Mouse (Mus musculus): ENCODE measurements around the gene Xylt1. TPM values are rescaled to one million over a fixed set of nuclear protein-coding genes. Genes with fewer than 3 reads are reported as not detected.

Xylt1 gene
- polyA plus RNA-seq, 1 experiment from 2014 or later = 1.1 TPM

DNA sequence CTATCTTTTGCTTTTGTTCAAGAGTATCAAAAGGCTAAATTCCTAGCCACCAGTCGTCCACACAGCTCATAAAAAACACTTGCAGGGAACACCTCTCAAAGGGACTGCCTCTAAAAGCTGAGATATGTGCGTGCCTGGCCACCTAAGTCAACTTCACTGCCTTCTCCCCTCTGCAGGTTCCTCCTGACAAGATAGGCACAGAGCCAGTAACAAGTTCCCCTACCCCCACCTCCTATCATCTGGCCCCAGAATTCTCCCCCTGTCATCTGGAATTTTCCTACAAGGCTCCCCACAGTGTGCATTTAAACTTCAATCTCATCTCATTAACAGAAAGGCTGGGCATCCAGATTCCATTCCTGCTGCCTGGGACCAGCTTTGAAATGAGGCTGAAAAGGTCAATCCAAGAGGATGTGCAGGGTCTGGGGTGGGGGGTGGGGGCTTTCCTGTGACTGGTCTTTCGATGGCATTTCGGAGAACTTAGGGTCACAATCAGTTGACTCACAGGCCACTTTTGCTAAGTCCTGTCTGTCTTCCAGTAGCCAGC lies 141.4 kb downstream of the Xylt1 start:
- Histone ChIP-seq H3K9ac (ENCODE audit: low read length) (no peak overlapping the region), H3K36me3 (ENCODE audit: control insufficient read depth, insufficient read depth) (no peaks in the 10 kb centered on the region), H3K4me3 (ENCODE audit: low read length) (no peak overlapping the region), H3K9me3 (replicated peaks; ENCODE audit: control insufficient read depth, low read length) (peaks cover 5% of the 10 kb centered on the region), H3K4me2 (ENCODE audit: low read depth, low read length) (no peak overlapping the region), H3K4me1 (ENCODE audit: control insufficient read depth, insufficient read depth, low read length) (peaks cover 11% of the 10 kb centered on the region), H3K27ac (ENCODE audit: low read length) (no peak overlapping the region), H3K27me3 (ENCODE audit: control insufficient read depth, insufficient read depth, low read length) (no peaks in the 10 kb centered on the region)
- no peak for ATAC-seq (replicated peaks; ENCODE audit: extremely low read depth, insufficient read depth, low FRiP score)
- WGBS = 38% methylated on average over 4 of the region's 4 CpGs

- 47% methylated on average over 7 of the region's 7 CpGs for WGBS
Measured at GRCm38 (mm10) chr7:117524430-117525214, 143.8 kb downstream of the Xylt1 start.

GRCm38 (mm10) chr7:117525678-117526077 lies 144.9 kb downstream of the Xylt1 start:
- H3K4me1 ChIP-seq (ENCODE audit: control insufficient read depth, insufficient read depth, low read length) = peaks cover 11% of the 10 kb centered on the region
- H3K27ac ChIP-seq (ENCODE audit: low read length) = no peak overlapping the region
- ATAC-seq (replicated peaks; ENCODE audit: extremely low read depth, insufficient read depth, low FRiP score) = no peak

More at GRCm38 (mm10) chr7:117524430-117525214, 143.8 kb downstream of the Xylt1 start:
- no peak for ATAC-seq (replicated peaks; ENCODE audit: extremely low read depth, insufficient read depth, low FRiP score)
- Histone ChIP-seq H3K36me3 (ENCODE audit: control insufficient read depth, insufficient read depth) (no peaks in the 10 kb centered on the region), H3K27me3 (ENCODE audit: control insufficient read depth, insufficient read depth, low read length) (no peaks in the 10 kb centered on the region), H3K27ac (ENCODE audit: low read length) (no peak overlapping the region), H3K4me3 (ENCODE audit: low read length) (no peak overlapping the region), H3K9me3 (replicated peaks; ENCODE audit: control insufficient read depth, low read length) (peaks cover 5% of the 10 kb centered on the region), H3K9ac (ENCODE audit: low read length) (no peak overlapping the region), H3K4me2 (ENCODE audit: low read depth, low read length) (no peak overlapping the region), H3K4me1 (ENCODE audit: control insufficient read depth, insufficient read depth, low read length) (peaks cover 11% of the 10 kb centered on the region)

DNA sequence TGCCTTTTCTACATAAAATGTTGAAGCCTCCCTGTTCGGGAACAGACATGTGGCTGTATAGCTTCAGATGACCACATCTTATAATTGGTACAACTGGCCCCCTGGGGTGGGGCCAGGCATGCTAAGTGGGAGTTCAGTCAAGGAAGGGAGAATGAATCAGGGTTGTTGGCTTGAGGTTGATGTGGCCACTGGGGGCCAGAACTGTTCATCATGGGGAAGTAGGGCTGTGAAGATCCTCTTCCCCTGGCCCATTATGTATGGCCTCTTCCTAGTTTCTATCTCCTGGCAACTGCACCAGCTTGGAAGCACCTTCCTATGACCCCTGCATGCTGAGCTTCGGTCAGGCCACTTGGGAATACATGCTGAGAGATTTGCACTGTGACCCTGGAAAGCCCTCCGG lies 145.8 kb downstream of the Xylt1 start:
- Histone ChIP-seq H3K4me2 (ENCODE audit: low read depth, low read length) (no peak overlapping the region), H3K27ac (ENCODE audit: low read length) (no peak overlapping the region), H3K4me1 (ENCODE audit: control insufficient read depth, insufficient read depth, low read length) (peaks cover 11% of the 10 kb centered on the region), H3K4me3 (ENCODE audit: low read length) (no peak overlapping the region), H3K36me3 (ENCODE audit: control insufficient read depth, insufficient read depth) (no peaks in the 10 kb centered on the region), H3K27me3 (ENCODE audit: control insufficient read depth, insufficient read depth, low read length) (no peaks in the 10 kb centered on the region), H3K9ac (ENCODE audit: low read length) (no peak overlapping the region), H3K9me3 (replicated peaks; ENCODE audit: control insufficient read depth, low read length) (no peaks in the 10 kb centered on the region)
- 86% methylated on average over 3 of the region's 3 CpGs for WGBS
- ATAC-seq (replicated peaks; ENCODE audit: extremely low read depth, insufficient read depth, low FRiP score) = no peak

More at GRCm38 (mm10) chr7:117525678-117526077, 144.9 kb downstream of the Xylt1 start:
- 63% methylated on average over 5 of the region's 5 CpGs for WGBS
- Histone ChIP-seq H3K4me2 (ENCODE audit: low read depth, low read length) (no peak overlapping the region), H3K4me3 (ENCODE audit: low read length) (no peak overlapping the region), H3K36me3 (ENCODE audit: control insufficient read depth, insufficient read depth) (no peaks in the 10 kb centered on the region), H3K27me3 (ENCODE audit: control insufficient read depth, insufficient read depth, low read length) (no peaks in the 10 kb centered on the region), H3K9ac (ENCODE audit: low read length) (no peak overlapping the region), H3K9me3 (replicated peaks; ENCODE audit: control insufficient read depth, low read length) (peaks cover 5% of the 10 kb centered on the region)

GRCm38 (mm10) chr7:117529787-117530655 lies 149.2 kb downstream of the Xylt1 start:
- Histone ChIP-seq H3K4me2 (ENCODE audit: low read depth, low read length) (no peak overlapping the region), H3K27ac (ENCODE audit: low read length) (no peak overlapping the region), H3K36me3 (ENCODE audit: control insufficient read depth, insufficient read depth) (no peaks in the 10 kb centered on the region), H3K9ac (ENCODE audit: low read length) (no peak overlapping the region), H3K27me3 (ENCODE audit: control insufficient read depth, insufficient read depth, low read length) (no peaks in the 10 kb centered on the region), H3K9me3 (replicated peaks; ENCODE audit: control insufficient read depth, low read length) (no peaks in the 10 kb centered on the region), H3K4me3 (ENCODE audit: low read length) (no peak overlapping the region), H3K4me1 (ENCODE audit: control insufficient read depth, insufficient read depth, low read length) (no peaks in the 10 kb centered on the region)
- no peak for ATAC-seq (replicated peaks; ENCODE audit: extremely low read depth, insufficient read depth, low FRiP score)
- 45% methylated on average over 12 of the region's 12 CpGs for WGBS

- no peak for ATAC-seq (replicated peaks; ENCODE audit: extremely low read depth, insufficient read depth, low FRiP score)
- Histone ChIP-seq H3K27me3 (ENCODE audit: control insufficient read depth, insufficient read depth, low read length) (no peaks in the 10 kb centered on the region), H3K4me3 (ENCODE audit: low read length) (no peak overlapping the region), H3K9me3 (replicated peaks; ENCODE audit: control insufficient read depth, low read length) (no peaks in the 10 kb centered on the region), H3K36me3 (ENCODE audit: control insufficient read depth, insufficient read depth) (no peaks in the 10 kb centered on the region), H3K4me1 (ENCODE audit: control insufficient read depth, insufficient read depth, low read length) (no peaks in the 10 kb centered on the region), H3K9ac (ENCODE audit: low read length) (no peak overlapping the region), H3K27ac (ENCODE audit: low read length) (no peak overlapping the region), H3K4me2 (ENCODE audit: low read depth, low read length) (no peak overlapping the region)
- WGBS = 47% methylated on average over 3 of the region's 3 CpGs
Measured at GRCm38 (mm10) chr7:117532651-117533050, 151.9 kb downstream of the Xylt1 start.

DNA sequence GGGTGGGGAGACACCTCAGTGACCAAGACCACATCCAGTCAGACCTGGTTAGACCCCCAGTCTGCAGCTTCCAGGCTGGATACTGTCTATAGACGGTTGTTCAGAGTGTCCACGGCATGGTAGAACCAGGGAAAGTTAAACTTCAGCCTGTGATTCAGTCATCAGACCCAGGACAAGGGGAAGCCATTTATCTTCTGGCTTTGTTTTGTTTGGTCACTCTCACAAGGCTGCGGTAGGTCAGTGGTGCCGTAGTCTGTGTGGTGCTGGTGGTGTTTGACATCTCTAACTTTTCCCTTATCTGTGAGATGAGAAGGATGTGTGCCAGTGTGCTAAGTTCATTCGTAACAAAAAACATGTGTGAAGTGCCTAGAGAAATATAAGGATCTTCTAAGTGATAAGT lies 152.4 kb downstream of the Xylt1 start:
- no peaks in the 10 kb centered on the region for H3K4me1 ChIP-seq (ENCODE audit: control insufficient read depth, insufficient read depth, low read length)
- 59% methylated on average over 5 of the region's 5 CpGs for WGBS

DNA sequence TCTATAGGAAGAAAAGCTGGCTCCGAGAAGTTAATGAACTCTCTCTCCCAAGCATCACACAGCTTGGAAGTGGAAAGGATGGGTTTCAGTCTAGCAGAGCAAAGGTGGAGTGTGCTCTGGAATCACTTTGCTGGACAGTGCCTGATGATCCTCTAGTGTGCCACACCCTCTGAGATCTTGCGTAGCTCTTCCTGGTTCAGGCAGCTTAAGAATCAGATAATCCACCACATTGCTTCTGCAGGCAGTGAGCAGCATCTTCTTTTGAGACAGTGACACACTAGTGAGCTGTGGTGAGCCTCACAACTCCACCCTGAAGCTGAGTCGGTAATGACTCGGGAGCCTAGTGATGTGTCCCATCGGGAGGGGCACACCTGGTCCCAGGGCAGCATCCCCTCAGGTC lies 159.2 kb downstream of the Xylt1 start:
- Histone ChIP-seq H3K9ac (ENCODE audit: low read length) (no peak overlapping the region), H3K4me2 (ENCODE audit: low read depth, low read length) (no peak overlapping the region), H3K27me3 (ENCODE audit: control insufficient read depth, insufficient read depth, low read length) (no peaks in the 10 kb centered on the region), H3K27ac (ENCODE audit: low read length) (no peak overlapping the region), H3K4me1 (ENCODE audit: control insufficient read depth, insufficient read depth, low read length) (peaks cover 8% of the 10 kb centered on the region; the same call in 1 of the 2 replicates), H3K4me3 (ENCODE audit: low read length) (no peak overlapping the region), H3K36me3 (ENCODE audit: control insufficient read depth, insufficient read depth) (no peaks in the 10 kb centered on the region), H3K9me3 (replicated peaks; ENCODE audit: control insufficient read depth, low read length) (no peaks in the 10 kb centered on the region)
- WGBS = 66% methylated on average over 5 of the region's 5 CpGs
- ATAC-seq (replicated peaks; ENCODE audit: extremely low read depth, insufficient read depth, low FRiP score) = no peak

More for the DNA sequence above, 152.4 kb downstream of the Xylt1 start:
- no peaks in the 10 kb centered on the region for H3K27me3 ChIP-seq (ENCODE audit: control insufficient read depth, insufficient read depth, low read length)
- H3K4me3 ChIP-seq (ENCODE audit: low read length) = no peak overlapping the region
- no peaks in the 10 kb centered on the region for H3K9me3 ChIP-seq (replicated peaks; ENCODE audit: control insufficient read depth, low read length)
- H3K36me3 ChIP-seq (ENCODE audit: control insufficient read depth, insufficient read depth) = no peaks in the 10 kb centered on the region
- H3K4me2 ChIP-seq (ENCODE audit: low read depth, low read length) = no peak overlapping the region
- no peak overlapping the region for H3K27ac ChIP-seq (ENCODE audit: low read length)
- ATAC-seq (replicated peaks; ENCODE audit: extremely low read depth, insufficient read depth, low FRiP score) = no peak
- no peak overlapping the region for H3K9ac ChIP-seq (ENCODE audit: low read length)

DNA sequence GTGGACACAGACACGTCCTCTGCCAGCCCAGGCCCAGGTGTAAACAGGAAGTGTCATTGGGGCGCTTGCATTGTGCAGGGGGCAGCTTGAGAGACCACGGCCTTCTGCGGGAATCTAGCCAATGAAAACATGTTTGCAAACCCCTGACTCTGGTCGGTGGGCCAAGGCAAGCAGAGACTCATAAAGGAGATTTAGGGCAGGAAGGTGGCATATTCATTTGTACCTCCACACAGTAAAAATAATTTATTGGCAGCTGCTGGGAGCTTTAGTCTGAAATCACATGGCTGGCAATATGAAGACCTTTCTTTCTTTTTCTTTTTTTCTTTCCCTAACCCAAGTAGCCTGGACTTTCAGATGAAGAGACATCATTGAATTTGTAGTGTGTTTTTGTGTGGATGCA lies 159.6 kb downstream of the Xylt1 start:
- no peak overlapping the region for H3K27ac ChIP-seq (ENCODE audit: low read length)
- no peak overlapping the region for H3K9ac ChIP-seq (ENCODE audit: low read length)
- H3K4me1 ChIP-seq (ENCODE audit: control insufficient read depth, insufficient read depth, low read length) = peaks cover 8% of the 10 kb centered on the region; the same call in 1 of the 2 replicates
- H3K36me3 ChIP-seq (ENCODE audit: control insufficient read depth, insufficient read depth) = no peaks in the 10 kb centered on the region
- WGBS = 44% methylated on average over 5 of the region's 5 CpGs
- ATAC-seq (replicated peaks; ENCODE audit: extremely low read depth, insufficient read depth, low FRiP score) = no peak
- no peak overlapping the region for H3K4me2 ChIP-seq (ENCODE audit: low read depth, low read length)
- no peaks in the 10 kb centered on the region for H3K9me3 ChIP-seq (replicated peaks; ENCODE audit: control insufficient read depth, low read length)
- no peak overlapping the region for H3K4me3 ChIP-seq (ENCODE audit: low read length)
- no peaks in the 10 kb centered on the region for H3K27me3 ChIP-seq (ENCODE audit: control insufficient read depth, insufficient read depth, low read length)

All from heart, embryonic 16.5 days (tissue).